ENCODE assay signal across 25 mouse cellular contexts in genomic region chr12:79241985-79242384, GRCm38 (mm10).
"Had no signal": no experiment of that assay in that cellular context is flagged by ENCODE, and none has a peak within 500 bp of the region (broad histone marks: within the 10 kb centered on the region; RNA-seq: fewer than 3 reads in every experiment).

No protein-coding gene starts in this region.

- H3K27ac ChIP-seq: gastrocnemius, adult 2 months; heart, adult 2 months; hindbrain, embryonic 10.5 days; hindbrain, embryonic 13.5 days; hindbrain, embryonic 15.5 days; hindbrain, postnatal 0 days; kidney, embryonic 15.5 days; kidney, postnatal 0 days; limb, embryonic 13.5 days; limb, embryonic 15.5 days; liver, embryonic 13.5 days had no signal

- ATAC-seq: hindbrain, postnatal 0 days; intestine, embryonic 16.5 days had no signal

- H3K4me1 ChIP-seq: heart, embryonic 12.5 days; hindbrain, embryonic 10.5 days; hindbrain, embryonic 13.5 days; hindbrain, embryonic 15.5 days; kidney, embryonic 15.5 days; limb, embryonic 13.5 days; limb, embryonic 15.5 days; liver, embryonic 13.5 days had no signal

- DNase-seq: gastrocnemius, adult 2 months; gastrocnemius, postnatal 10 days; gastrocnemius, postnatal 25 days; heart, adult 2 months; heart, postnatal 10 days; heart, postnatal 4 days; kidney, adult 11 months; kidney, adult 2 months; kidney, adult 9 months; kidney, postnatal 14 days; kidney, postnatal 36 days; layer of hippocampus, adult 9-11 months; layer of hippocampus, postnatal 36 days; left cerebral cortex, postnatal 4 days; liver, embryonic 13.5 days had no signal

- H3K4me3 ChIP-seq: gastrocnemius, adult 2 months; heart, adult 2 months; heart, embryonic 12.5 days; hindbrain, embryonic 10.5 days; hindbrain, embryonic 13.5 days; hindbrain, embryonic 15.5 days; kidney, embryonic 15.5 days; limb, embryonic 13.5 days; limb, embryonic 15.5 days; liver, embryonic 13.5 days had no signal

- H3K4me2 ChIP-seq: heart, embryonic 12.5 days; hindbrain, embryonic 13.5 days; hindbrain, embryonic 15.5 days; kidney, embryonic 15.5 days; limb, embryonic 13.5 days; limb, embryonic 15.5 days; liver, embryonic 13.5 days had no signal

- H3K27me3 ChIP-seq: heart, embryonic 12.5 days; hindbrain, embryonic 13.5 days; hindbrain, embryonic 15.5 days; kidney, embryonic 15.5 days; limb, embryonic 13.5 days; limb, embryonic 15.5 days; liver, embryonic 13.5 days had no signal

- H3K9ac ChIP-seq: heart, embryonic 12.5 days; hindbrain, embryonic 13.5 days; hindbrain, embryonic 15.5 days; kidney, embryonic 15.5 days; limb, embryonic 13.5 days; limb, embryonic 15.5 days; liver, embryonic 13.5 days had no signal

- H3K9me3 ChIP-seq: heart, embryonic 12.5 days; hindbrain, embryonic 10.5 days; hindbrain, embryonic 13.5 days; hindbrain, embryonic 15.5 days; kidney, embryonic 15.5 days; limb, embryonic 13.5 days; limb, embryonic 15.5 days; liver, embryonic 13.5 days had no signal
